Mouse (Mus musculus) lung, postnatal 0 days (tissue): ENCODE results near the gene Nrk. TPM values are rescaled to one million over a fixed set of nuclear protein-coding genes. Genes with fewer than 3 reads are reported as not detected.

Experiments
- ATAC-seq: fragments of 200-750 bp; cut with Nextera tagmentation; 2 replicates; pipeline ENCODE4 v1.8.0; 2017; ENCODE audit warnings: moderate library complexity
- DNase-seq: peaks from one replicate; pipeline ENCODE4 v3.0.0-alpha.2; 2016; ENCODE audit warnings: low spot score
- H3K27ac ChIP-seq: fragments of 300-500 bp; sonication (generic); 2 replicates; pipeline ENCODE4 v1.5.1; 2014; ENCODE audit warnings: antibody characterized with exemption, mild to moderate bottlenecking, low read length, mixed read lengths
- H3K27me3 ChIP-seq: fragments of 300-500 bp; sonication (generic); replicated peaks from 2 replicates; pipeline ENCODE4 v1.6.1; 2014; ENCODE audit warnings: low read length, mixed read lengths; ENCODE audit not compliant: insufficient read depth
- H3K36me3 ChIP-seq: fragments of 300-500 bp; sonication (generic); 2 replicates; pipeline ENCODE4 v1.6.1; 2014; ENCODE audit warnings: low read length, mixed read lengths; ENCODE audit not compliant: insufficient read depth
- H3K4me1 ChIP-seq: fragments of 300-500 bp; sonication (generic); 2 replicates; pipeline ENCODE4 v1.6.1; 2014; ENCODE audit warnings: antibody characterized with exemption, low read depth, low read length, mixed read lengths; ENCODE audit not compliant: insufficient read depth
- H3K4me2 ChIP-seq: fragments of 300-500 bp; sonication (generic); replicated peaks from 2 replicates; pipeline ENCODE4 v1.6.1; 2014; ENCODE audit warnings: low read depth, mild to moderate bottlenecking, low read length, moderate library complexity, mixed read lengths
- H3K4me3 ChIP-seq: fragments of 300-500 bp; sonication (generic); 2 replicates; pipeline ENCODE4 v1.5.1; 2014; ENCODE audit warnings: low read depth, low read length
- H3K9ac ChIP-seq: fragments of 300-500 bp; sonication (generic); replicated peaks from 2 replicates; pipeline ENCODE4 v1.6.1; 2014; ENCODE audit warnings: low read depth, mild to moderate bottlenecking
- H3K9me3 ChIP-seq: fragments of 300-500 bp; sonication (generic); 2 replicates; pipeline ENCODE4 v1.6.1; 2016; ENCODE audit warnings: low read length, mixed read lengths
- CTCF ChIP-seq: IDR thresholded peaks from 2 replicates; pipeline ENCODE4 v1.5.1; 2016; ENCODE audit warnings: antibody characterized with exemption, mild to moderate bottlenecking
- EP300 ChIP-seq: IDR thresholded peaks from 2 replicates; pipeline ENCODE4 v1.6.1; 2016; ENCODE audit warnings: antibody characterized with exemption, mild to moderate bottlenecking, control low read depth
- WGBS: fragments of 180-500 bp; shearing (Covaris S2); extraction: QIAGEN DNeasy Blood & Tissue Kit; methylation state at CpG from one replicate; pipeline ENCODE4 v1.1.7; 2014; 5-methylcytosine and 5-hydroxymethylcytosine counted together
- polyA plus RNA-seq: library from polyadenylated mRNA; unstranded; fragments of >200 nt; fragmentation: Nextera tagmentation; extraction: Ambion mirVana; gene quantifications from 2 replicates; pipeline ENCODE4 v1.2.1, GENCODE M21; 2015

The Nrk gene
- polyA plus RNA-seq, result 3.3 and 3.9 TPM in 2 replicates

DNA sequence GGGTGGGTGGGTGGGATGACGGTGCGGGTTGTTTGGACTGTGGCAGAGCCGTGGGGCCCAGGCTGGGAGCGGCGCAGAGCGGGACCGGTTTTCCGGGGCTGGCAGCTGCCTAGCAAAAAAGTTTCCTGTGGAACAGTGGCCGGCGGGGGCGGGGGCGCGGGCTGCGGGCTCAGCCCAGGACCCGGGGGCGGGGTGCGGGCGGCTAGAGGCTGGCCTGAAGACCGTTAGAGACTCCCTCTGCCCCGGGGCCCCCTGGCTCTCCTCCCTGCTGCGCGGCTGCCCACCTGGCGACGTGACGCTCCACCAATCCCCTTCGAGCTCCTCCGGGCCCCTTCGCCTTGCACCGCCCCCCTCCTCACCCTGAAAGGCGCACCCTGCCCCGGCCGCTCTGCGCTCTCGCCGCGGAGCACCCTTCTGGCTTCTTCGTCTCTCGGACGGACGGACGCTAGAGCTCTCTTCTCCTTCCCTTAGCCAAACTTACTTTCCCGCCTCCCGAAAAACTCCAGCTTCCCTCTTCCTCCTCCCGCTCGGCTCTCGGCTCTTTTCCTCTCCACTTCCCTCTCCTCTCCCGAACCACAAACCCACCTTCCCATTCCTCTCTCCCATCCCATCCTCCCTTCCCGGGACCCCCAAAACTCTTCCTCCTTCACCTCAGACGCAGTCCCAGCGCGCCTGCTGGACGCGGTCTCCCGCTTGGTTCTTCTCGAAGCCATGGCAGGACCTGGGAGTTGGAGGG, at the start of gene Nrk:
Gene Nrk (plus strand): TSS at position 390 of the 736 bp plus-strand sequence.
- peak; percentile 48 for DNase-seq
- Histone ChIP-seq H3K4me2 (peak within 1 kb of the TSS; percentile 66), H3K36me3 (no peaks in the 10 kb centered on the region), H3K4me1 (no peaks in the 10 kb centered on the region), H3K4me3 (peak within 1 kb of the TSS; percentile 42), H3K9ac (no peak within 1 kb of the TSS; the same call in 1 of the 2 replicates), H3K9me3 (no peaks in the 10 kb centered on the region), H3K27ac (no peak within 1 kb of the TSS), H3K27me3 (peaks cover 3% of the 10 kb centered on the region; the same call in 1 of the 2 replicates)
- 22% methylated on average over 24 of the region's 55 CpGs for WGBS
- ATAC-seq, result peak; percentile 91
- TF ChIP-seq EP300 (no peak), CTCF (no peak)

DNA sequence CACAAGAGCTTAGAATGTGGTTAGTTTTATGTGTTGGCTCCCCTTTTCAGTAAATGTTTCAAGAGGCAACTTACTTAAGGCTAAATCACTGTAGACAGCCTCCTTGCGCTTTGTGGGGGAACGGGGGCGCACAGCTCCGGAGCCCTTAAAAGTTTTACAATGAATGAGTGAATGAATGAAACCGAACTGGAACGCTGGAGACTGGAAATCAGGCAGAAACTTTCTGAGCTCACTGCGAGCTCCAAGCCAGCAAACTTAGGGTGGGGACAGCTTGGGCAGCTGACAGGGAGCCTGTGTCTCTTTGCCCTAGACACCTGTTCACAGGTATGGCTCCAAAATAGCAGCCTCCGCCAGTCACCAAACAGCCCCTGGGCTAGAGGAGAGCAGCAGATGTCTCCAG, 864 bp upstream of the Nrk start:
- TF ChIP-seq CTCF, result no peak
- TF ChIP-seq EP300, result no peak
- no peaks in the 10 kb centered on the region for H3K36me3 ChIP-seq
- no peaks in the 10 kb centered on the region for H3K4me1 ChIP-seq
- H3K27me3 ChIP-seq, result peaks cover 3% of the 10 kb centered on the region; the same call in 1 of the 2 replicates
- H3K4me2 ChIP-seq, result peak overlapping the region; percentile 66
- no peaks in the 10 kb centered on the region for H3K9me3 ChIP-seq
- 10% methylated on average over 8 of the region's 8 CpGs for whole genome bisulfite sequencing
- peak overlapping the region; percentile 42 for H3K4me3 ChIP-seq
- no peak overlapping the region for H3K9ac ChIP-seq
- no peak for ATAC-seq
- no peak for DNase-seq
- H3K27ac ChIP-seq, result no peak overlapping the region

DNA sequence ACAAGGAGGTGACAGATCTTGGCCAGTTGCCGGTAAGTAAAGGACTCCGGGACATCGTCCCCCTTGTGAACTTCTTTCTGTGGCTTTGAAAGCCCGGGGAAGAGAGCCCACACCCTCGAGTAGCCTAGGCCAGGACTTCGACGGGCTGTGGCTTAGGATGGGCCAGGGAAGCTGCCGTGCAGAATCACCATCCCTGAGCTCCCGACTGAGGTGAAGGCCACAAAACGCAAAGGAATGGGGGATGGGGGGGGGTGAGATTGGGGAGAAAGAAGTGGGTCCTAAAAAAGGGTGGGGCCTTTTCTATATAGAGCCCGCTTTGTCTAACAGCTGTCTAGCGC, 516 bp downstream of the Nrk start:
- H3K4me3 ChIP-seq, result peak overlapping the region; percentile 42
- H3K9ac ChIP-seq, result no peak overlapping the region; the same call in 1 of the 2 replicates
- peak overlapping the region; percentile 66 for H3K4me2 ChIP-seq
- no peaks in the 10 kb centered on the region for H3K9me3 ChIP-seq
- H3K27me3 ChIP-seq, result peaks cover 3% of the 10 kb centered on the region; the same call in 1 of the 2 replicates
- H3K36me3 ChIP-seq, result no peaks in the 10 kb centered on the region
- no peak overlapping the region for H3K27ac ChIP-seq
- TF ChIP-seq EP300 (no peak), CTCF (no peak)
- 24% methylated on average over 11 of the region's 12 CpGs for WGBS
- ATAC-seq (peak; percentile 21; the same call in 1 of the 2 replicates), DNase-seq (peak; percentile 4)
- H3K4me1 ChIP-seq, result no peaks in the 10 kb centered on the region

DNA sequence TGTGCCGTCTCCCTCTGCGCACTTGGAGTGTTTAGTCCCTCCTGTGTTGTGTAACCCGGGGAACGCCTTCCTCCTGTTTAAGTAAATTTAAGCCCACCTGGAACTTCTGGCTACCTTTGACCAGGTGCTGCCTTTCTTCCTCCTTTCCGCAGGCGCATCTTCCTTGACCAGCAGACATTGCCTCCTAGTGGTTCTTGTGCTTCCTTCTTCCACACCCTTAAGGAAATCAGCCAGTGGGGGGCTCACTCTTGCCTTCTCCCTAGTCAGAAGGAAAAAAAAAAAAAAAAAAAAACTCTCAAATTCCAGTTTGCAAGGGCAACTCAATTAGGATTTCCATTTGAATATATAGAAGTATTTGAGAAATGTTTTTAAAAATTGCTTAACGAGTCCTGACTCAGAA, 4.8 kb downstream of the Nrk start:
- peak; percentile 36; the same call in 1 of the 2 replicates for TF ChIP-seq CTCF
- no peak for TF ChIP-seq EP300
- no peak for ATAC-seq
- Histone ChIP-seq H3K27ac (no peak overlapping the region), H3K36me3 (no peaks in the 10 kb centered on the region), H3K4me1 (no peaks in the 10 kb centered on the region), H3K27me3 (no peaks in the 10 kb centered on the region; the same call in 1 of the 2 replicates), H3K9me3 (no peaks in the 10 kb centered on the region), H3K4me3 (no peak overlapping the region), H3K4me2 (no peak overlapping the region), H3K9ac (no peak overlapping the region)
- 63% methylated on average over 6 of the region's 7 CpGs for WGBS
- no peak for DNase-seq

DNA sequence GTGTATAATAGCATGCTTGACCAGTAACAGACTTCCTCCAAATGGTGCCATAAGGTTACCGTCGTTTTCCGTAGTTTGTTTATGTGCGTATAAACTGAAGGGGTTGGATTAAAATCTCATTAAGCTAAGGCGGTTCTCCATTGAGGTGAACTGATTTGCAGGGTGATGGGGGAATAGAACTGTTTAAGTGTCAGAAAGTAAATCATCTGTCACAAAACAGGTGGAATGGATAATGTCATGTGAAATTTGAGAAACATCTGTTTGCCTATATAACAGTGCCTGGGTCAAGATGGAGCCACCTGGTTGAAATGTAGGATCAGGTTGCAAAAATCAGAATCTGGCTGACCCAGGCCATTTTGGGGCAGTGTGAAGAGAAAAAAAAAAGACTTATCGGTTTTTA, 29.7 kb downstream of the Nrk start:
- no peak for ATAC-seq

DNA sequence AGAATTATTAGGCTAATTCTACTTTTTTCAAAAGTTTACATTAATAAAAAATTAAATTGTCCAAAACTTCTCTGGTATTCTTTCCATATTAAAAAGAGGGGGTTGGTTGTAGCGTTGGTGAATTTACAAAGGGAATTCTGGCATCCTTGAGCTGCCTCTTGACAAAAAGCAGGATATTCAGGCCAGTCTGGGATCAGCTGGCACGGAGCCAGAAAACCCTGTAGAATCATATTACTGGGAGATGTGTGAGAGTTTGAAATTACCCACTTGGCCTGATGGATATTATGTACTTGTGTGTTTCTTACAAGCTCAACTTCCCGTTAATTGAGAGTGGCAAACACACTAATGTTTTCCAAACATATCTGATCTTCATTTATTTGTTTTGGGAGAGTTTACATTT, 46.5 kb downstream of the Nrk start:
- Histone ChIP-seq H3K9me3 (no peaks in the 10 kb centered on the region), H3K4me2 (no peak overlapping the region), H3K27me3 (no peaks in the 10 kb centered on the region), H3K9ac (no peak overlapping the region), H3K27ac (no peak overlapping the region), H3K36me3 (no peaks in the 10 kb centered on the region), H3K4me1 (no peaks in the 10 kb centered on the region), H3K4me3 (no peak overlapping the region)
- no peak for ATAC-seq
- TF ChIP-seq CTCF (no peak), EP300 (no peak)
- WGBS, result 25% methylated on average over 3 of the region's 3 CpGs
- DNase-seq, result peak; percentile 17

More for the DNA sequence above, 29.7 kb downstream of the Nrk start:
- Histone ChIP-seq H3K36me3 (no peaks in the 10 kb centered on the region), H3K9ac (no peak overlapping the region), H3K9me3 (no peaks in the 10 kb centered on the region), H3K27ac (no peak overlapping the region), H3K27me3 (no peaks in the 10 kb centered on the region), H3K4me1 (no peaks in the 10 kb centered on the region), H3K4me3 (no peak overlapping the region), H3K4me2 (no peak overlapping the region)
- no peak for DNase-seq
- 67% methylated on average over 6 of the region's 6 CpGs for WGBS
- TF ChIP-seq CTCF, result no peak
- TF ChIP-seq EP300, result no peak
